Mouse (Mus musculus) forebrain, embryonic 15.5 days (tissue): Measurements from ENCODE around the gene Lrrc23. TPM values are rescaled to one million over a fixed set of nuclear protein-coding genes. Genes with fewer than 3 reads are reported as not detected.

Experiments
- ATAC-seq: fragments of 200-750 bp; cut with Nextera tagmentation; replicated peaks from 2 replicates; pipeline ENCODE4 v1.8.0; 2017; ENCODE audit warnings: mild to moderate bottlenecking, moderate TSS enrichment, moderate library complexity
- H3K27ac ChIP-seq: fragments of 300-500 bp; sonication (generic); replicated peaks from 2 replicates; pipeline ENCODE4 v1.5.1; 2015; ENCODE audit warnings: mild to moderate bottlenecking, inconsistent platforms
- H3K27me3 ChIP-seq: fragments of 300-500 bp; sonication (generic); 2 replicates; pipeline ENCODE4 v1.6.1; 2015; ENCODE audit warnings: inconsistent platforms
- H3K36me3 ChIP-seq: fragments of 300-500 bp; sonication (generic); 2 replicates; pipeline ENCODE4 v1.6.1; 2015; ENCODE audit warnings: mild to moderate bottlenecking, inconsistent platforms
- H3K4me1 ChIP-seq: fragments of 300-500 bp; sonication (generic); 2 replicates; pipeline ENCODE4 v1.6.1; 2015; ENCODE audit warnings: inconsistent platforms
- H3K4me2 ChIP-seq: fragments of 300-500 bp; sonication (generic); replicated peaks from 2 replicates; pipeline ENCODE4 v1.6.1; 2015; ENCODE audit warnings: mild to moderate bottlenecking, inconsistent platforms
- H3K4me3 ChIP-seq: fragments of 300-500 bp; sonication (generic); 2 replicates; pipeline ENCODE4 v1.5.1; 2015; ENCODE audit warnings: mild to moderate bottlenecking, inconsistent platforms
- H3K9ac ChIP-seq: fragments of 300-500 bp; sonication (generic); replicated peaks from 2 replicates; pipeline ENCODE4 v1.6.1; 2015; ENCODE audit warnings: mild to moderate bottlenecking, inconsistent platforms
- H3K9me3 ChIP-seq: fragments of 300-500 bp; sonication (generic); 2 replicates; pipeline ENCODE4 v1.6.1; 2016; ENCODE audit warnings: inconsistent platforms
- WGBS: fragments of 180-500 bp; shearing (Covaris S2); methylation state at CpG from one replicate; pipeline ENCODE4 v1.1.7; 2015; ENCODE audit warnings: mixed read lengths; 5-methylcytosine and 5-hydroxymethylcytosine counted together
- polyA plus RNA-seq: library from polyadenylated mRNA; unstranded; fragments of >200 nt; fragmentation: Nextera tagmentation; extraction: Ambion mirVana; gene quantifications from 2 replicates; pipeline ENCODE4 v1.2.1, GENCODE M21; 2015

The Lrrc23 gene
- polyA plus RNA-seq, 1 experiment from 2014 or later: 4.8 TPM

DNA sequence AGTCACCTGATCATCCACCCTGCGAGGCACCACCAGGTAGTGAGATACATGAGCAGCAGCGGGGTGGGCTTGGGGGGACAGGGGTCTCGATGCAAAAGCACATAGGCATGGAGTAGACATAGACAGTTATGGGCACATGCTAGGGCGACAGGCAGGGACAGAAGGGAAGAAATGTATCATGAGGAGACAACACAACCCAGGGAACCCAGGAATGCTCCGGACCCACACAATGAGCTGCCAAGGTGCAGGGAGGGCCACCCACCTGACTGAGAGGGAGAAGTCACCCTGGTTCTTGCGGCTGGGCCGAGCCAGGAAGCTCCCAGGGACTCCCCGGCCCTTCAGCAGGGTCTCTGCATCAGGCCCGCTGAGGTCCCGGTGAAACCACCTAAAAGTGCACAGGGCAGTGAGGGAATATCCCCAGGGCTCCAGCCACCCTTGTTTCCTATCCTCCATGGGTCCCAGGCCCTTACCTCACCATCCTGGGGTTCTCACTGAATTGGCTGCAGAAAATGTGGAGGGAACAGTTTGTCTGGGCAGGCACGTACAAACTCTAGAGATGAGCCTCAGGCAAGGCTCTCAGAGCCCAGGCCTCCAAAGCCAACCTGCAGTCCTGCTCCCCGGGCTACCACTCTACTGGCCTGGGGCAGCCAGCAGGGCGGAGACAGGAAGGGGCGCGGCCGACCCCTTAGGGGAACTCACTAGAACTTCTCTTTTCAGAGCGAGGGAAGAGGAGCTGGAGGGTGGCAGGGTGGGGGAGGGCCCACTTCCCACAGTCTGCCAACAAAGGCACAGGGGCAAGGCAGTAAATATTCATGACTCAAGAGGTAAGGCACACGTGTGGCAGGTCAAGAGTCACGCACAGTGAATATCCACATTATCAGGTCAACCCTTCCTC, 46.8 kb downstream of the Lrrc23 start:
- no peak for ATAC-seq
- 58% methylated on average over 19 of the region's 19 CpGs for WGBS
- Histone ChIP-seq H3K9ac (no peak overlapping the region), H3K9me3 (no peaks in the 10 kb centered on the region), H3K27ac (no peak overlapping the region), H3K4me2 (no peak overlapping the region), H3K4me3 (no peak overlapping the region), H3K27me3 (no peaks in the 10 kb centered on the region), H3K36me3 (no peaks in the 10 kb centered on the region), H3K4me1 (no peaks in the 10 kb centered on the region)

GRCm38 (mm10) chr6:124731038-124731437, 48.5 kb downstream of the Lrrc23 start:
- Histone ChIP-seq H3K27me3 (no peaks in the 10 kb centered on the region), H3K36me3 (no peaks in the 10 kb centered on the region), H3K9ac (no peak overlapping the region), H3K4me1 (no peaks in the 10 kb centered on the region), H3K27ac (no peak overlapping the region), H3K4me3 (no peak overlapping the region), H3K4me2 (no peak overlapping the region), H3K9me3 (no peaks in the 10 kb centered on the region)
- no peak for ATAC-seq
- WGBS: 86% methylated on average over 7 of the region's 7 CpGs

- H3K4me3 ChIP-seq: no peak overlapping the region
- WGBS: 90% methylated on average over 8 of the region's 8 CpGs
- no peak for ATAC-seq
Observed at GRCm38 (mm10) chr6:124729850-124730705, 49.4 kb downstream of the Lrrc23 start.

GRCm38 (mm10) chr6:124728621-124729020, 50.9 kb downstream of the Lrrc23 start:
- Histone ChIP-seq H3K36me3 (no peaks in the 10 kb centered on the region), H3K4me3 (no peak overlapping the region), H3K9me3 (no peaks in the 10 kb centered on the region), H3K27me3 (no peaks in the 10 kb centered on the region), H3K4me1 (no peaks in the 10 kb centered on the region), H3K27ac (no peak overlapping the region), H3K9ac (no peak overlapping the region), H3K4me2 (no peak overlapping the region)
- no peak for ATAC-seq
- 88% methylated on average over 10 of the region's 10 CpGs for WGBS

More at GRCm38 (mm10) chr6:124729850-124730705, 49.4 kb downstream of the Lrrc23 start:
- no peaks in the 10 kb centered on the region for H3K36me3 ChIP-seq
- H3K4me1 ChIP-seq: no peaks in the 10 kb centered on the region
- H3K4me2 ChIP-seq: no peak overlapping the region
- H3K9me3 ChIP-seq: no peaks in the 10 kb centered on the region
- H3K9ac ChIP-seq: no peak overlapping the region
- H3K27me3 ChIP-seq: no peaks in the 10 kb centered on the region
- H3K27ac ChIP-seq: no peak overlapping the region

DNA sequence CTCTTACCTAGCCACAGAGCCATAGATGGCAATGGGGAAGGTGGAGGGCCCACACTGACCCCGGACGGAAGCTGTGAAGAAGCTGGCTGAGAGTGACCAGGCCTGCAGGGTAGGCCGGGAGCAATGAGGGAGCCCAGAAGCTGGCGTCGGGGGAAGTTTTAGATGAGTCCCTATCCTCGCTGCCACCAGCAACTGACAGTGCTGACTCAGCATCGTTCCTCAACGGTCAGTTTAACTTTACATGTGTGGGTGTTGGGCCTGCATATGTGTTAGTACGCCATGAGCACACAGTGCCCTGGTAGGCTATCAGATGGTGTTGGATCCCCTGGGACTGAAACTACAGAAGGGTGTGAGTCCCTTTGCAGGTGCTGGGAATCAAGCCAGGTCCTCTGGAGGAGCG, 55.1 kb downstream of the Lrrc23 start:
- Histone ChIP-seq H3K27ac (no peak overlapping the region), H3K4me3 (no peak overlapping the region), H3K27me3 (no peaks in the 10 kb centered on the region), H3K4me2 (no peak overlapping the region), H3K9me3 (no peaks in the 10 kb centered on the region), H3K36me3 (no peaks in the 10 kb centered on the region), H3K9ac (no peak overlapping the region), H3K4me1 (no peaks in the 10 kb centered on the region)
- 90% methylated on average over 10 of the region's 10 CpGs for WGBS
- ATAC-seq: no peak

GRCm38 (mm10) chr6:124723541-124723940, 56.0 kb downstream of the Lrrc23 start:
- no peaks in the 10 kb centered on the region for H3K9me3 ChIP-seq
- H3K4me3 ChIP-seq: no peak overlapping the region
- H3K4me2 ChIP-seq: no peak overlapping the region
- H3K36me3 ChIP-seq: no peaks in the 10 kb centered on the region
- no peak overlapping the region for H3K9ac ChIP-seq
- ATAC-seq: no peak
- 85% methylated on average over 8 of the region's 8 CpGs for WGBS
- H3K27ac ChIP-seq: no peak overlapping the region
- H3K4me1 ChIP-seq: no peaks in the 10 kb centered on the region
- H3K27me3 ChIP-seq: no peaks in the 10 kb centered on the region

- Histone ChIP-seq H3K36me3 (no peaks in the 10 kb centered on the region), H3K27ac (no peak overlapping the region), H3K4me3 (no peak overlapping the region), H3K4me2 (no peak overlapping the region), H3K9me3 (no peaks in the 10 kb centered on the region), H3K4me1 (no peaks in the 10 kb centered on the region), H3K9ac (no peak overlapping the region), H3K27me3 (no peaks in the 10 kb centered on the region)
- 84% methylated on average over 6 of the region's 6 CpGs for WGBS
- no peak for ATAC-seq
Observed at GRCm38 (mm10) chr6:124722876-124723473, 56.6 kb downstream of the Lrrc23 start.

DNA sequence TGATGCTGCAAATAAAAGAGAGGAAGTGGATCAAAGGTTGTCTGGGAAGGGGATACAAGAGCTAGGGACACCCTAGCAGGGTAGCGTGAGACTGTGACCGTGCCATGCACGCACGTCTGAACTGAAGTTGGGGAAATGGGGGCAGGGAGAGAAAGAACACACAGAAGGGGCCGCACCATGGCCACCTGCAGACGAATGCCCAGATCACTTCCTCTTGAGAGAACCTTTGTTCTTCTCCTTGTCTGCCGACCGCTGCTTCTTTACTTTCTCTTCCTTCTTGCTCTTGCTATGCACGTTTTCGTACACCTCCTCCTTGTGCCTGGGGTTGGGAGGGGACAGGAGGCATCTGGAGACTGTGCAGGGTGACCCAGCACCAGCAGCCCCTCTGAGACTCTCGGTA, 58.6 kb downstream of the Lrrc23 start:
- Histone ChIP-seq H3K9ac (no peak overlapping the region), H3K4me3 (no peak overlapping the region), H3K27ac (no peak overlapping the region), H3K9me3 (no peaks in the 10 kb centered on the region), H3K4me1 (no peaks in the 10 kb centered on the region), H3K4me2 (no peak overlapping the region), H3K27me3 (no peaks in the 10 kb centered on the region), H3K36me3 (peaks cover 19% of the 10 kb centered on the region)
- ATAC-seq: no peak
- WGBS: 52% methylated on average over 11 of the region's 11 CpGs

Other genes with a start within 250 kb of the Lrrc23 start
- gene C1s1, start 237.4 kb downstream of the Lrrc23 start, polyA plus RNA-seq: 0.34 and 0.47 TPM in 2 replicates
- 0.08 TPM in 1 of 2 replicates, not detected in the other for gene C1rb, start 209.4 kb downstream of the Lrrc23 start, polyA plus RNA-seq
- gene C1s2, start 143.6 kb downstream of the Lrrc23 start, polyA plus RNA-seq: 0.15 and 0.18 TPM in 2 replicates
- 34.6 and 35.1 TPM in 2 replicates for gene Lpcat3, start 116.7 kb downstream of the Lrrc23 start, polyA plus RNA-seq
- gene Emg1, start 67.5 kb downstream of the Lrrc23 start, polyA plus RNA-seq: 153 and 160 TPM in 2 replicates
- 271 and 275 TPM in 2 replicates for gene Phb2, start 67.4 kb downstream of the Lrrc23 start, polyA plus RNA-seq
- gene Ptpn6, start 41.0 kb downstream of the Lrrc23 start, polyA plus RNA-seq: 3.2 and 4.4 TPM in 2 replicates
- gene Grcc10, start 38.4 kb downstream of the Lrrc23 start, polyA plus RNA-seq: 652 and 676 TPM in 2 replicates
- gene Gm45234, start 23.7 kb downstream of the Lrrc23 start, polyA plus RNA-seq: not detected in 2 replicates
- gene Atn1, start 23.2 kb downstream of the Lrrc23 start, polyA plus RNA-seq: 22.3 and 24.5 TPM in 2 replicates
- gene Eno2, start 10.1 kb downstream of the Lrrc23 start, polyA plus RNA-seq: 40.1 and 44.2 TPM in 2 replicates
- gene Spsb2, start 28.9 kb upstream of the Lrrc23 start, polyA plus RNA-seq: 4.4 and 5.0 TPM in 2 replicates
- 352 and 365 TPM in 2 replicates for gene Tpi1, start 34.6 kb upstream of the Lrrc23 start, polyA plus RNA-seq
- 194 and 200 TPM in 2 replicates for gene Usp5, start 49.8 kb upstream of the Lrrc23 start, polyA plus RNA-seq
- gene Cdca3, start 49.8 kb upstream of the Lrrc23 start, polyA plus RNA-seq: 100 and 106 TPM in 2 replicates
- gene Gnb3, start 60.5 kb upstream of the Lrrc23 start, polyA plus RNA-seq: 0.23 and 1.8 TPM in 2 replicates
- 15.3 and 15.7 TPM in 2 replicates for gene P3h3, start 78.0 kb upstream of the Lrrc23 start, polyA plus RNA-seq
- 25.2 and 25.9 TPM in 2 replicates for gene Gpr162, start 84.3 kb upstream of the Lrrc23 start, polyA plus RNA-seq
- 0.15 TPM in 1 of 2 replicates, not detected in the other for gene Cd4, start 108.5 kb upstream of the Lrrc23 start, polyA plus RNA-seq
- gene Lag3, start 132.0 kb upstream of the Lrrc23 start, polyA plus RNA-seq: 2.6 and 3.3 TPM in 2 replicates
- gene Ptms, start 140.4 kb upstream of the Lrrc23 start, polyA plus RNA-seq: 772 and 823 TPM in 2 replicates
- gene Mlf2, start 151.7 kb upstream of the Lrrc23 start, polyA plus RNA-seq: 507 and 513 TPM in 2 replicates
- gene Cops7a, start 185.8 kb upstream of the Lrrc23 start, polyA plus RNA-seq: 90.2 and 93.6 TPM in 2 replicates
- 29.9 and 30.4 TPM in 2 replicates for gene Pianp, start 217.0 kb upstream of the Lrrc23 start, polyA plus RNA-seq
- 16.7 and 21.7 TPM in 2 replicates for gene Zfp384, start 229.4 kb upstream of the Lrrc23 start, polyA plus RNA-seq